Mouse (Mus musculus) heart, postnatal 0 days (tissue): Measurements from ENCODE around the gene Magi1. TPM values are rescaled to one million over a fixed set of nuclear protein-coding genes. Genes with fewer than 3 reads are reported as not detected.
A peak's percentile ranks its signal among the peaks of the same experiment; 100 is the strongest.

Experiments used
- ATAC-seq: fragments of 200-750 bp; cut with Nextera tagmentation; 2 replicates; pipeline ENCODE4 v1.8.0; 2017; ENCODE audit warnings: low read depth, moderate number of reproducible peaks, moderate library complexity; ENCODE audit not compliant: insufficient read depth
- DNase-seq: peaks from one replicate; pipeline ENCODE4 v3.0.0-alpha.2; 2016; ENCODE audit warnings: low spot score
- H3K27ac ChIP-seq: fragments of 300-500 bp; sonication (generic); 2 replicates; pipeline ENCODE4 v1.5.1; 2014; ENCODE audit warnings: low read depth, mild to moderate bottlenecking
- H3K27me3 ChIP-seq: fragments of 300-500 bp; sonication (generic); 2 replicates; pipeline ENCODE4 v1.6.1; 2014; ENCODE audit warnings: low read length, mixed read lengths; ENCODE audit not compliant: control insufficient read depth, insufficient read depth
- H3K36me3 ChIP-seq: fragments of 300-500 bp; sonication (generic); replicated peaks from 2 replicates; pipeline ENCODE4 v1.6.1; 2014; ENCODE audit warnings: low read length, mixed read lengths; ENCODE audit not compliant: control insufficient read depth, insufficient read depth
- H3K4me1 ChIP-seq: fragments of 300-500 bp; sonication (generic); 2 replicates; pipeline ENCODE4 v1.6.1; 2014; ENCODE audit warnings: antibody characterized with exemption; ENCODE audit not compliant: control insufficient read depth, insufficient read depth
- H3K4me2 ChIP-seq: fragments of 300-500 bp; sonication (generic); 2 replicates; pipeline ENCODE4 v1.6.1; 2014; ENCODE audit warnings: low read depth, mild to moderate bottlenecking, low read length, moderate library complexity
- H3K4me3 ChIP-seq: fragments of 300-500 bp; sonication (generic); 2 replicates; pipeline ENCODE4 v1.5.1; 2014; ENCODE audit warnings: low read depth, low read length
- H3K9ac ChIP-seq: fragments of 300-500 bp; sonication (generic); replicated peaks from 2 replicates; pipeline ENCODE4 v1.6.1; 2014; ENCODE audit warnings: low read depth, low read length, mixed read lengths
- H3K9me3 ChIP-seq: fragments of 300-500 bp; sonication (generic); replicated peaks from 2 replicates; pipeline ENCODE4 v1.6.1; 2016; ENCODE audit warnings: low read length; ENCODE audit not compliant: control insufficient read depth
- CTCF ChIP-seq: IDR thresholded peaks from 2 replicates; pipeline ENCODE4 v1.5.1; 2016; ENCODE audit warnings: antibody characterized with exemption, control low read depth, low read depth
- EP300 ChIP-seq: IDR thresholded peaks from 2 replicates; pipeline ENCODE4 v1.6.1; 2016; ENCODE audit warnings: antibody characterized with exemption, low read depth
- WGBS: fragments of 180-500 bp; shearing (Covaris S2); extraction: QIAGEN DNeasy Blood & Tissue Kit; methylation state at CpG from one replicate; pipeline ENCODE4 v1.1.7; 2014; 5-methylcytosine and 5-hydroxymethylcytosine counted together
- polyA plus RNA-seq: library from polyadenylated mRNA; unstranded; fragments of >200 nt; fragmentation: Nextera tagmentation; extraction: Ambion mirVana; gene quantifications from 2 replicates; pipeline ENCODE4 v1.2.1, GENCODE M21; 2015
- total RNA-seq: library from RNA; depleted of rRNA; stranded (reverse); fragments of >200 nt; gene quantifications from 2 replicates; pipeline ENCODE4 v1.2.3, GENCODE M21; 2014; ENCODE audit warnings: low replicate concordance

The Magi1 gene
- total and polyA plus RNA-seq, 2 experiments from 2014 or later = 4.6 to 15.3 TPM

GRCm38 (mm10) chr6:93716686-93717625, 566.8 kb downstream of the Magi1 start:
- Histone ChIP-seq H3K27ac (no peak overlapping the region), H3K4me3 (peak overlapping the region; percentile 26), H3K4me1 (0 out of 2 replicates have a peak, but pooled peaks cover 6% of the 10 kb centered on the region), H3K9ac (no peak overlapping the region; the same call in 1 of the 2 replicates), H3K4me2 (peak overlapping the region; percentile 58), H3K9me3 (no peaks in the 10 kb centered on the region), H3K27me3 (no peaks in the 10 kb centered on the region), H3K36me3 (no peaks in the 10 kb centered on the region)
- TF ChIP-seq EP300 (no peak), CTCF (no peak)
- ATAC-seq = no peak
- no peak for DNase-seq
- 24% methylated on average over 24 of the region's 24 CpGs for WGBS

- peak overlapping the region; percentile 58 for H3K4me2 ChIP-seq
- H3K27ac ChIP-seq = no peak overlapping the region
Observed at GRCm38 (mm10) chr6:93715181-93716180, 568.2 kb downstream of the Magi1 start.

GRCm38 (mm10) chr6:93704350-93704749, 579.4 kb downstream of the Magi1 start:
- Histone ChIP-seq H3K4me2 (no peak overlapping the region), H3K4me1 (no peaks in the 10 kb centered on the region), H3K9ac (no peak overlapping the region), H3K4me3 (no peak overlapping the region), H3K9me3 (no peaks in the 10 kb centered on the region), H3K36me3 (peaks cover 11% of the 10 kb centered on the region; the same call in 1 of the 2 replicates), H3K27me3 (no peaks in the 10 kb centered on the region), H3K27ac (no peak overlapping the region)
- ATAC-seq = no peak
- DNase-seq = no peak
- 87% methylated on average over 5 of the region's 5 CpGs for WGBS
- TF ChIP-seq CTCF (no peak), EP300 (no peak)

More at GRCm38 (mm10) chr6:93715181-93716180, 568.2 kb downstream of the Magi1 start:
- Histone ChIP-seq H3K9me3 (no peaks in the 10 kb centered on the region), H3K4me3 (peak overlapping the region; percentile 25), H3K27me3 (no peaks in the 10 kb centered on the region), H3K9ac (no peak overlapping the region), H3K4me1 (0 out of 2 replicates have a peak, but pooled peaks cover 6% of the 10 kb centered on the region), H3K36me3 (no peaks in the 10 kb centered on the region)
- DNase-seq (no peak), ATAC-seq (no peak)
- 55% methylated on average over 24 of the region's 24 CpGs for WGBS
- no peak for TF ChIP-seq EP300
- no peak for TF ChIP-seq CTCF

- Histone ChIP-seq H3K36me3 (peaks cover 15% of the 10 kb centered on the region), H3K4me2 (no peak overlapping the region), H3K27ac (no peak overlapping the region), H3K9me3 (no peaks in the 10 kb centered on the region), H3K4me1 (no peaks in the 10 kb centered on the region), H3K4me3 (no peak overlapping the region), H3K27me3 (no peaks in the 10 kb centered on the region), H3K9ac (no peak overlapping the region)
- 75% methylated on average over 13 of the region's 13 CpGs for WGBS
- no peak for DNase-seq
- no peak for TF ChIP-seq EP300
- TF ChIP-seq CTCF = no peak
- no peak for ATAC-seq
Observed at GRCm38 (mm10) chr6:93699436-93699835, 584.3 kb downstream of the Magi1 start.

GRCm38 (mm10) chr6:93697956-93698355, 585.8 kb downstream of the Magi1 start:
- Histone ChIP-seq H3K4me3 (no peak overlapping the region), H3K27me3 (no peaks in the 10 kb centered on the region), H3K4me2 (no peak overlapping the region), H3K36me3 (peaks cover 15% of the 10 kb centered on the region), H3K4me1 (no peaks in the 10 kb centered on the region), H3K9me3 (no peaks in the 10 kb centered on the region), H3K27ac (no peak overlapping the region), H3K9ac (no peak overlapping the region)
- no peak for ATAC-seq
- TF ChIP-seq CTCF (no peak), EP300 (no peak)
- 55% methylated on average over 5 of the region's 5 CpGs for WGBS
- DNase-seq = no peak
